18 mouse cellular contexts compared by ENCODE assay signal in genomic region chr12:16661459-16661858, GRCm38 (mm10). TPM values are rescaled to one million over a fixed set of nuclear protein-coding genes. Genes with fewer than 3 reads are reported as not detected.
"Had no signal": no experiment of that assay in that cellular context is flagged by ENCODE, and none has a peak within 500 bp of the region (broad histone marks: within the 10 kb centered on the region; RNA-seq: fewer than 3 reads in every experiment).

No protein-coding gene starts in this region.

- H3K36me3 ChIP-seq: kidney, embryonic 15.5 days; limb, embryonic 15.5 days; liver, embryonic 12.5 days; lung, embryonic 15.5 days; neural tube, embryonic 12.5 days; stomach, embryonic 15.5 days had no signal

- H3K27ac ChIP-seq: kidney, embryonic 15.5 days; limb, embryonic 15.5 days; liver, embryonic 12.5 days; lung, embryonic 15.5 days; midbrain, embryonic 10.5 days; neural tube, embryonic 12.5 days; stomach, embryonic 15.5 days had no signal

- H3K4me3 ChIP-seq: kidney, embryonic 15.5 days; limb, embryonic 15.5 days; liver, embryonic 12.5 days; lung, embryonic 15.5 days; midbrain, embryonic 10.5 days; myocyte; neural tube, embryonic 12.5 days; stomach, embryonic 15.5 days had no signal

- H3K4me1 ChIP-seq: kidney, embryonic 15.5 days; limb, embryonic 15.5 days; liver, embryonic 12.5 days; neural tube, embryonic 12.5 days had no signal

- ATAC-seq: intestine, embryonic 16.5 days; liver, embryonic 12.5 days had no signal

- H3K4me2 ChIP-seq: kidney, embryonic 15.5 days; limb, embryonic 15.5 days; liver, embryonic 12.5 days; lung, embryonic 15.5 days; neural tube, embryonic 12.5 days; stomach, embryonic 15.5 days had no signal

- H3K27me3 ChIP-seq: kidney, embryonic 15.5 days; limb, embryonic 15.5 days; lung, embryonic 15.5 days; neural tube, embryonic 12.5 days had no signal

- DNase-seq: kidney, adult 2 months; kidney, postnatal 36 days; lung, postnatal 4 days; midbrain, embryonic 14.5 days; thymus, postnatal 4 days had no signal

- H3K9ac ChIP-seq: kidney, embryonic 15.5 days; limb, embryonic 15.5 days; liver, embryonic 12.5 days; lung, embryonic 15.5 days; neural tube, embryonic 12.5 days; stomach, embryonic 15.5 days had no signal

- H3K9me3 ChIP-seq: kidney, embryonic 15.5 days; limb, embryonic 15.5 days; liver, embryonic 12.5 days; lung, embryonic 15.5 days; midbrain, embryonic 10.5 days; neural tube, embryonic 12.5 days; stomach, embryonic 15.5 days had no signal

RNA-seq across cellular contexts. Expression of gene Ntsr2, which starts 8.3 kb away (rescaled TPM):
- total RNA-seq: megakaryocyte, adult 5-6 weeks; neutrophil, adult 5-6 weeks had no signal
- polyA plus RNA-seq: intestine, embryonic 16.5 days; limb, embryonic 11.5 days; limb, embryonic 15.5 days; liver, embryonic 12.5 days; liver, embryonic 16.5 days; lung, embryonic 15.5 days; midbrain, embryonic 10.5 days; myocyte had no signal
